ENCODE assay signal across 13 mouse cellular contexts in the genomic region with DNA sequence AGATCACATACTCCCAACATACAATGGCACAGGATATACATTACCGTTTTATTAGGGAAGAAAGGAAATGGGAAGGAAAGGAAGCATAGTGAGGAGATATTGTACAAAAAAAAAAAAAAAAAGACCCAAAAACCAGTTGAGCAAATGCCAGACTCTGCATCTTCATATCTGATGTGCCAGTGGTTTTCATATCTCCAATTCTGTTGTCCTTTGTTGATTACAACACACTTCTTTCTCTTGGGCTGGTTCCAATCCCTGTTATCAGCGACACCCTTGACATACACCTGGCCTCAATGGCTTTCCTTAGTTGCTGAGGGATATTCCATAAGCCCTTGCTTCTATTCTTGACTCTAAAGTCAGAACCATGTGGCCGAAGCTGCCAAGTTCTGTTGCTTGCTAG.
"Had no signal": no experiment of that assay in that cellular context is flagged by ENCODE, and none has a peak within 500 bp of the region (broad histone marks: within the 10 kb centered on the region; RNA-seq: fewer than 3 reads in every experiment).

No protein-coding gene starts in this region.

- DNase-seq: lung, adult 2 months; lung, postnatal 14 days; lung, postnatal 4 days; midbrain, embryonic 14.5 days; retina, postnatal 1 day; right cerebral cortex, adult 18-20 months; right cerebral cortex, postnatal 25 days; right cerebral cortex, postnatal 4 days; spleen, adult 18-20 months; thymus, adult 18-20 months; thymus, postnatal 25 days had no signal

- ATAC-seq: lung, postnatal 0 days; midbrain, embryonic 16.5 days had no signal
